Mouse (Mus musculus) adrenal gland, postnatal 36 days (tissue): ENCODE data around the gene Trak1. TPM values are rescaled to one million over a fixed set of nuclear protein-coding genes. Genes with fewer than 3 reads are reported as not detected.

Experiments
- DNase-seq, 2 experiments: peaks; one replicate each; pipeline ENCODE4 v3.0.0; 2021; ENCODE audit warnings: mixed read lengths in 1 of 2
- total RNA-seq, 2 experiments: library from RNA; stranded (reverse); gene quantifications; 2 replicates each; pipeline ENCODE4 v1.2.3; 2021

Gene Trak1
- total RNA-seq, 2 experiments from 2014 or later, result 68.0 to 75.3 TPM

DNA sequence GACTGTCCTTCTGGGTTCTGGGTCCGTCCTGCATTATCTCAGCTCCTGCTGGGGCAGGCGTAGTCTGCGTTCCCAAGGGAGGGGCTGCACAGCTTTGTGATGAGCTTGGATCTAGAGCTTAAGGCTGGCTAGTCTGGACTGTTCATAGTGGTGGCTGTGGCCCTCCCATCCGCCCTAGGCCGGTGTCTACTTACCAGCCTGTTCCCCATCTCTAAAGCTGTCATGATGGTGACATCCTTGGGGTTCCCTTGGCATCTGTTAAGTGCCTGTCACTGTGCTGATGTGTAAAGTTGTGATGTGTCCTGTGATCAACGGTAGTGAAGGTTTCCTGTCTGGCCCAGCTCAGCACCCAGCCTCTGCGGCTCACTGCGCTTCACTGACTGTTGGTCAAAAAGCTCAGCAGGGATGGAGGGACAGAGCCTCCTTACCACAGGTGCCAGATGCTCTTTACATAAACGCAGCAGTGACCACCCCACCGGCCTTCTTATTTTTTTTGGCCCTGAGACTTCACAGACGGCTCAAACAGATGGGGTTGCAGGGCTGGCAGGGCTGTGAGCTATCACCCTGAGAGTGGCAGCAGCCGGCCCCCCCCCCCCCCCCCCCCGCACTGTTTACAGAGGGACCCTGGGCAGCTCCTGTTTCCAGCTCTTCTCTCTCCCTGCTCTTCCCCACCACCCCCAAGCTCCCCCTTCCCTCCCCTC lies 74.8 kb downstream of the Trak1 start:
- DNase-seq, result no peak

- DNase-seq, result no peak
These were observed 75.8 kb downstream of the Trak1 start for GRCm38 (mm10) chr9:121373107-121373506.

DNA sequence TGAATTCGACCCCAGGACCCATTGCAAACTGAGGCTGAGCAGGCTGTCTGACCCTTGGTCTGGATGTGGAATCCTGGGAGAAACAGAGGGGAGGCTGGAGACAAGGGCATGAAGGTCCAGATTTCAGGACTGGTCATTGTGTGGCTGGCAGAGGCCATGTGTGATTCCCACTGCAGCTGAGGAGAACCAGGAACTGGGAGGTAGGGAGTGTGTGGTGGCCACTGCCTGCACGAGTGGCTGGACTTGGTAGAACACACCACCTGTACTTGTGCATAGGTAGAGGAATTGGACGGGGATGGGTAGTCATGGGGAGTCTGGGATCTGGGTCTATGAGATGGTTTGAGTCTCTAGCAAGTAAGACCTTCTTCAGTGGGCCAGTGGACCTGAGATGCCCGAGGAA lies 76.2 kb downstream of the Trak1 start:
- DNase-seq, result no peak

DNA sequence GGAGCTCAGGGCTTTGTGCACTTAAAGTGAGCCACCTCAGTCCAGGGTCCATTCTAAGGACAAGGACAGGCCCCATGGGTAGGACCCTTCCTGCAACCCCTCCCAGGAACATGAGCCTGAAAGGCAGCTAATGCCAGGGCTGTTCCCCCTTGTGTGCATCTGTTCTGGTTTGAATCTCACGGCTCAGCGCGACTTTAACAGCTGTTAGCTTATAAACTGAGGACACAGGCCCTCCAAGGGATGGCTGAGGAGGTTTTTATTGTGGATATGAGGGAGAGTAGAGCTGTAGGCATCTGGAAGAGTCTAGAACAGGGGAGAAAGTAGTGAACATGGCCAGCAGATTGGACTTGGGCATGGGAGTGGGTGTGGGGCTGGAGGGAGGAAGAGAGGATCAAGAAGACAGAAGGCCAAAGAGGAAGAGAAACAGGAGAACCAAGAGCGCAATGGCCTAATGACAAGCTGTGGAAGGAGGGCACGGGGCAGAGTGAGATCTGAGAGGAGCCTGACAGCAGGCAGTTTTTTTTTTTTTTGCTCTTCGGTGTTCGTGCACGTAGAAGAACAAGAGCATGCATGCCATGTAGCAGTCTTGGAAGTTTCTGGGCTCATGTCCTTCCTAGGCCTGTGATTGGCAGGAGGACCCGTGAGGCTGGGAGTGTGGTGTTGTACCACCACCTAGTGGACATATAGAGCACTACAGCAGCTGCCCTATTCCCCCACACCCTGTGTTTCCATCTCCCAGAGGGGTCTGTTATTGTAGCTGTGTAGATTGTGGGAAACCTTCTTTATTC lies 77.0 kb downstream of the Trak1 start:
- peak; percentile 44 to 69 for DNase-seq

- DNase-seq, result no peak
These were observed 77.6 kb downstream of the Trak1 start for GRCm38 (mm10) chr9:121374864-121375255.

DNA sequence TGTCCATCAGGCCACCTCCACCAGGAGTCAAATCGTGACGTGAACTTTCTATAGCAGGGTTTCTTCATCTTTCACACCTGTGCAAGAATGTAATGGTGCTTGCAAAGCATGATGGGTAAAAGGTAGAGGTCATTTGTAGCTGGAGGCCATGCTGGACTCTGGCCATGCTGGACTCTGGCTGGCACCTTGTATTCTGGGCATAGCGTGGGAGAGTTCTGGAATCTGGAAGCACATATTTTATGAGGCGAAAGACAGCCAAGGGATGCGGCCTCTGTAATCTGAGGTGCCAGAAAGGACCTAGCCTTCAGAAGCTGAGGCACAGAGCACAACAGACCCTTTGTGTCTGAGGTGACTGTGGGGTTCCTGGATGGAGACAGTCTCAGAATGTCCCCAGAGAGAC lies 78.8 kb downstream of the Trak1 start:
- DNase-seq, result no peak

- no peak for DNase-seq
These were observed 83.1 kb downstream of the Trak1 start for GRCm38 (mm10) chr9:121380310-121380920.

- no peak for DNase-seq
These were observed 84.5 kb downstream of the Trak1 start for GRCm38 (mm10) chr9:121381678-121382297.

GRCm38 (mm10) chr9:121382568-121382967 lies 85.3 kb downstream of the Trak1 start:
- peak in 1 of 2 experiments; percentile 54 for DNase-seq

DNA sequence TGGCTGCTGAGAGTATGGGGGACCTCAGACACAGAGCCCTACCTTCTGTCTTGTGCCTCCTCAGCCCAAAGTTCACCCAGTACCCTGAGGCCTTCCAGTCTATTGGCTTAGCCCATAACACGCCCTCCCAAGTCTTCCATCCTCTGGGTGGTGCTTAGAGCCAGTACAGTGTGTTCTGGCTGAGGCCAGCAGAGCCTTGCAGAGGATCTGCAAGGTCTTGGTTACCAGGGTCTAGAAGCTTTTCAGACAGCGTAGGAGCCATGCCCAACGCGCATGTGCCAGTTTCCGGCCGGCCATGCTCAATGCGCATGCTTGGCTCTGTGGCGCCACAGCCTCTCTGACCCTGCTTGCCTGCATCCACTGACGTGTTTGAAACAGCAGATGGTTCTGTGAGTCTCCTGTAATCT lies 85.9 kb downstream of the Trak1 start:
- peak in 1 of 2 experiments; percentile 61 for DNase-seq

DNA sequence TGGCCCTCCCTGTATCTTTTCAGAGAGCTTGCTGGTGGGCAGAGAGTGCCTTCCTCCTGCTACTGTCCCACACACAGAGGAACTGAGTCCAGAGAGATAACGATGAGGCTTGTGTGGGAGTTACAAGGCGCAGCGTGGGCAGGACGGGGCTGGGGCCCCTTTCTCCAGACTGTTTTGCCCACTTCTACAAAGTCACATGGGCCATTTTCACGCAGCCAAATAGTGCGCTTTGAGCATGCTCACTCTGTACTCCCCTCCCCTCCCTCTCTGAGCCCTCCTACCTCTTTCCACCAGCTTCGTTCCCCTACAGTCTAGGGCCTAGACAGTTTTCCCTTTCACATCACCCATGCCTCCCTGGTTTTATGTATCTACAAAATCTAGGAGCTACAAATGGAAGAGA lies 87.3 kb downstream of the Trak1 start:
- DNase-seq, result no peak

- peak; percentile 76 to 79 for DNase-seq
These were observed 87.9 kb downstream of the Trak1 start for GRCm38 (mm10) chr9:121385091-121385748.

DNA sequence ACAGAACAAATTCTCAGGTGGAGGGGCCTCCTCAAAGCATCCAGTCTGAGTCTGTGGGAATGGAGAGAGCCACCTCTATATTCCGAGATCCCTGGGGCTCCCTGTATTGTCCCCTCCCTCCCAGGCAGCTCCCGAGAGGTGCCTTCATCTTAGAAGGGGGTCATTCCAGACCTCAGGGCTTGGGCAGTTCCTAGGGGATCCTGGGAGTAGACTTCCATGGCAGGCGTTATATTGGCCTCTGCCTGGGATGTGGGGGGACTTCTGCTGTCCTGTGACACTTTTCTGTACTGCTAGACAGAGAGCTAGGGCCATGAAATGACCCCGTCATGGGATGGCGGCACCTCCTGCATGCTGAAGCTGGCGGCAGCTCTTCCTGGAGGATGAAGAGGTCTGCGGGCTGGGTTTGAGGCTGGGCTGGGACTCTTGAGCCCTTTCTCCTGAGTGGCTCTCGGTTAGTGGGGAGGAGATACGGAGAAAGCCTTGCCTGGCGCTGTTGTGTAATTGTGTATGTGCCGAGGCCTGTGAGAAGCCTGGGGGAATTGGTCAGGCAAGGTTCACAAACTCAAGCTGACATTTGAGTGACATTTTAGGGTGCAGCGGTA lies 88.5 kb downstream of the Trak1 start:
- DNase-seq, result no peak

- peak in 1 of 2 experiments; percentile 34 for DNase-seq
These were observed 90.4 kb downstream of the Trak1 start for GRCm38 (mm10) chr9:121387539-121388272.

GRCm38 (mm10) chr9:121388273-121388931 lies 91.1 kb downstream of the Trak1 start:
- no peak for DNase-seq

DNA sequence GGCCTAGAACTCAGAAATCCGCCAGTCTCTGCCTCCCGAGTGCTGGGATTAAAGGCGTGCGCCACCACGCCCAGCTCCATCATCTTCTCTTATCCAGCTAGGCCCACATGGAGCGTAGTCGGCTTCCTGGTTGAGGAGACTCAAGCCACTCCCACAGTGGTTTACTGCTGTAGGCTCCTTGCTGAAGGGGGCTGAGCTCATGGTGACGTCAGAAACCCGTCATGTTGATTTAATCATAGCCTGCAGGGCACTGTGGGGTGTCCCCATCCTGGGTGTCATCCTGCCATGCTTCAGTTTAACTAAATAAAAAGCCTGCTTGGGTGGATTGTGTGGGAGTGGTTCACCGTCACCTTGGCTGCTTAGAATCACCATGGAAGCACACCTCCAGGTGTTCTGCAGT lies 92.0 kb downstream of the Trak1 start:
- no peak for DNase-seq

GRCm38 (mm10) chr9:121391898-121392297 lies 94.6 kb downstream of the Trak1 start:
- DNase-seq, result no peak

DNA sequence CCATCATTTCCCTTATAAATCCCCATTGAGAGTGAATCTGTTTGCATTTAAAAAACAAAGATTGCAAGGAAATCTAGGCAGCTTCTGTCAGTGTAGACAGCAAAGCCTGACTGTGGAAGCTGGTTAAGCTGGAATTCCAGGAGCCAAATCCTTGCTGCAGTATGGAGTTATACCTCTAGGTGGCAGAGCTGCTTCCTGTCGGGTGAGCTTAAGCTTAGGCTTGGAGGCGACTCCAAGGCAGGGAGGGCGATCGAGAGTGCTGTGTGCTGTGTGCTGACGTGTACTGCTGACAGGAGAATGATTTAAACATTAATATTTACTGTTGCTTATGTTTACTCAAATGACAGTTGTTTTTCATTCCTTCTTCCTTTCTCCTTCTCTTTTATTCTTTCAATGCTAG lies 95.1 kb downstream of the Trak1 start:
- DNase-seq, result peak; percentile 71 to 81

- no peak for DNase-seq
These were observed 95.8 kb downstream of the Trak1 start for GRCm38 (mm10) chr9:121393104-121393503.

- no peak for DNase-seq
These were observed 97.6 kb downstream of the Trak1 start for GRCm38 (mm10) chr9:121394882-121395281.
